Mouse (Mus musculus): Measurements from ENCODE around the gene Fkbp1a.

- TF ChIP-seq CTCF (IDR thresholded peaks at IDR 0.05; ENCODE audit: extremely low read depth, insufficient read depth, insufficient read length, insufficient replicate concordance) (no peak), POLR2A (IDR thresholded peaks at IDR 0.05; ENCODE audit: low read depth, low read length) (no peak)
These were observed 33.6 kb downstream of the Fkbp1a start for GRCm38 (mm10) chr2:151575699-151576389.
